Mouse (Mus musculus) midbrain, embryonic 12.5 days (tissue): ENCODE measurements around the gene Crtc2. TPM values are rescaled to one million over a fixed set of nuclear protein-coding genes. Genes with fewer than 3 reads are reported as not detected.

ENCODE experiments used
- ATAC-seq: fragments of 200-750 bp; cut with Nextera tagmentation; 2 replicates; pipeline ENCODE4 v1.8.0; 2017; ENCODE audit warnings: low read depth, moderate TSS enrichment, moderate library complexity; ENCODE audit not compliant: low FRiP score
- H3K27ac ChIP-seq: fragments of 300-500 bp; sonication (generic); replicated peaks from 2 replicates; pipeline ENCODE4 v1.5.1; 2016; ENCODE audit warnings: mild to moderate bottlenecking
- H3K27me3 ChIP-seq: fragments of 300-500 bp; sonication (generic); 2 replicates; pipeline ENCODE4 v1.6.1; 2016; ENCODE audit warnings: mild to moderate bottlenecking
- H3K36me3 ChIP-seq: fragments of 300-500 bp; sonication (generic); 2 replicates; pipeline ENCODE4 v1.6.1; 2016
- H3K4me1 ChIP-seq: fragments of 300-500 bp; sonication (generic); 2 replicates; pipeline ENCODE4 v1.6.1; 2016
- H3K4me2 ChIP-seq: fragments of 300-500 bp; sonication (generic); replicated peaks from 2 replicates; pipeline ENCODE4 v1.6.1; 2016; ENCODE audit warnings: mild to moderate bottlenecking, moderate library complexity
- H3K4me3 ChIP-seq: fragments of 300-500 bp; sonication (generic); 2 replicates; pipeline ENCODE4 v1.5.1; 2016; ENCODE audit warnings: mild to moderate bottlenecking
- H3K9ac ChIP-seq: fragments of 300-500 bp; sonication (generic); replicated peaks from 2 replicates; pipeline ENCODE4 v1.6.1; 2016; ENCODE audit warnings: mild to moderate bottlenecking, moderate library complexity
- H3K9me3 ChIP-seq: fragments of 300-500 bp; sonication (generic); 2 replicates; pipeline ENCODE4 v1.6.1; 2016; ENCODE audit warnings: mild to moderate bottlenecking
- WGBS: fragments of 180-500 bp; shearing (Covaris S2); methylation state at CpG from one replicate; pipeline ENCODE4 v1.1.7; 2016; 5-methylcytosine and 5-hydroxymethylcytosine counted together
- polyA plus RNA-seq: library from polyadenylated mRNA; unstranded; fragments of >200 nt; fragmentation: Nextera tagmentation; extraction: Ambion mirVana; gene quantifications from 2 replicates; pipeline ENCODE4 v1.2.1, GENCODE M21; 2016

Gene Crtc2
- polyA plus RNA-seq, 1 experiment from 2014 or later, result 21.5 TPM

DNA sequence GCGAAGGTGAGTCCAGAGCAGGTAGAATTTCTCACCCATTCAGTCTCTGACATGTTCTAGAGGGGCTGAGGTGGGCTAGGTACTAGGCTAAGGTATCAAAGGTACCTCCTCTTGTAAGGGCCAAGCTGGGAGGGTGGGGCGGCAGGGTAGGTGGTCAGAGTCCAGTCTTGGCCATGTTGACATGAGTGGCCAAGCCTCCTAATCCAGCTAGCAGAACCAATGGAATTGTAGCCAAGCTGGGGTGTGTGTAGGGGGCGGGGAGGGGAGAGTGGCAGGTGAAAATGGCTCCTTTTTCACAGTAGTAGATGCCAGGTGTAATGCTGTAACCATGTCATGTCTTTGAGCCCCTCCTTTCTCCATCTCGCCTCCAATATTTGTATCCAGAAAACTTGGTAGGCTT is 4.6 kb downstream of the Crtc2 start:
- ATAC-seq, result no peak

DNA sequence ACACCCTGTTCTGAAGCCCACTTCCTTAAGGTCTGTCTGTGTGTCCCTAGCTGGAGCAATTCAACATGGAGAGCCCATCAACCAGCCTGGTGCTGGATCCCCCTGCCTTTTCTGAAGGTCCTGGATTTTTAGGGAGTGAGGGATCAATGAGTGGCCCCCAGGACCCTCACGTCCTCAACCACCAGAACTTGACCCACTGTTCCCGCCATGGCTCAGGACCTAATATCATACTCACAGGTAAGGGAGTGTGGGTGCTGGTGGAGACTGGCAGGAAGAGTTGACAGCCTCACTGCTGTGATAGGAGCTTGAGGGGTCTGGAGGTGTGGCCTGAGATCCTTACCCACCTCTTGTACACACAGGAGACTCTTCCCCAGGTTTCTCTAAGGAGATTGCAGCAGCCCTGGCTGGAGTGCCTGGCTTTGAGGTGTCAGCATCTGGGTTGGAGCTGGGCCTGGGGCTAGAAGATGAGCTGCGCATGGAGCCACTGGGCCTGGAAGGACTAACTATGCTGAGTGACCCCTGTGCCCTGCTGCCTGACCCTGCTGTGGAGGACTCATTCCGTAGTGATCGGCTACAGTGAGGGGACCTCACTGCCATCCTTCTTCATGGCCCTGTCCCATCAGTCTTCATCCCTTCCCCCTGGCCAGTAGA is 9.3 kb downstream of the Crtc2 start:
- Histone ChIP-seq H3K36me3 (peaks cover 60% of the 10 kb centered on the region), H3K9ac (0 out of 2 replicates have a peak overlapping the region, but pooled peaks have one; percentile 5), H3K27ac (no peak overlapping the region), H3K4me3 (no peak overlapping the region), H3K4me2 (no peak overlapping the region), H3K4me1 (peaks cover 14% of the 10 kb centered on the region), H3K27me3 (no peaks in the 10 kb centered on the region), H3K9me3 (no peaks in the 10 kb centered on the region)
- ATAC-seq, result no peak
- 93% methylated on average over 5 of the region's 5 CpGs for WGBS

More for the DNA sequence above, 4.6 kb downstream of the Crtc2 start:
- Histone ChIP-seq H3K4me1 (peaks cover 13% of the 10 kb centered on the region), H3K4me3 (no peak overlapping the region), H3K4me2 (no peak overlapping the region), H3K9me3 (no peaks in the 10 kb centered on the region), H3K27ac (no peak overlapping the region), H3K27me3 (no peaks in the 10 kb centered on the region), H3K36me3 (peaks cover 64% of the 10 kb centered on the region), H3K9ac (no peak overlapping the region)
- WGBS, result 89% methylated on average over 4 of the region's 4 CpGs

DNA sequence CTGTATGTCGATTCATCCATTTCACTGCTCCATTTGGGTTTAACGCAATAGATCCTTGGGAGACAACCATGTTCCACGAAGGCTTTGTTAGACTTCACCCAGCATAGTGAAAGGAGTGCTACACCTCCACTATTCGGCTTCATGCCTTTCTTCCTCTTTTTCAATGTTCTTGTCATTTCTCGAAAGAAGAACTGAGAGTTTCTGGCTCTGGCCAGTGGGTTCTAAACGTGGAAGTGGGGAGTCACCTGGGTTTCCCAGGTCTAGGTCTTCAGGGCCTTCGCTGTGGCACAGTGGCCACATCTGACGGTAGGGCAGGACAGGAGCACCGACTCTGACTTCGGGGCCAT is 10.7 kb downstream of the Crtc2 start:
- H3K9ac ChIP-seq, result peak overlapping the region; percentile 92; the same call in 1 of the 2 replicates
- no peaks in the 10 kb centered on the region for H3K27me3 ChIP-seq
- 34% methylated on average over 10 of the region's 10 CpGs for WGBS
- no peaks in the 10 kb centered on the region for H3K9me3 ChIP-seq
- no peak for ATAC-seq
- peak overlapping the region; percentile 94 for H3K27ac ChIP-seq
- H3K4me1 ChIP-seq, result peaks cover 14% of the 10 kb centered on the region
- H3K4me3 ChIP-seq, result peak overlapping the region; percentile 96
- H3K4me2 ChIP-seq, result peak overlapping the region; percentile 92
- H3K36me3 ChIP-seq, result peaks cover 47% of the 10 kb centered on the region

DNA sequence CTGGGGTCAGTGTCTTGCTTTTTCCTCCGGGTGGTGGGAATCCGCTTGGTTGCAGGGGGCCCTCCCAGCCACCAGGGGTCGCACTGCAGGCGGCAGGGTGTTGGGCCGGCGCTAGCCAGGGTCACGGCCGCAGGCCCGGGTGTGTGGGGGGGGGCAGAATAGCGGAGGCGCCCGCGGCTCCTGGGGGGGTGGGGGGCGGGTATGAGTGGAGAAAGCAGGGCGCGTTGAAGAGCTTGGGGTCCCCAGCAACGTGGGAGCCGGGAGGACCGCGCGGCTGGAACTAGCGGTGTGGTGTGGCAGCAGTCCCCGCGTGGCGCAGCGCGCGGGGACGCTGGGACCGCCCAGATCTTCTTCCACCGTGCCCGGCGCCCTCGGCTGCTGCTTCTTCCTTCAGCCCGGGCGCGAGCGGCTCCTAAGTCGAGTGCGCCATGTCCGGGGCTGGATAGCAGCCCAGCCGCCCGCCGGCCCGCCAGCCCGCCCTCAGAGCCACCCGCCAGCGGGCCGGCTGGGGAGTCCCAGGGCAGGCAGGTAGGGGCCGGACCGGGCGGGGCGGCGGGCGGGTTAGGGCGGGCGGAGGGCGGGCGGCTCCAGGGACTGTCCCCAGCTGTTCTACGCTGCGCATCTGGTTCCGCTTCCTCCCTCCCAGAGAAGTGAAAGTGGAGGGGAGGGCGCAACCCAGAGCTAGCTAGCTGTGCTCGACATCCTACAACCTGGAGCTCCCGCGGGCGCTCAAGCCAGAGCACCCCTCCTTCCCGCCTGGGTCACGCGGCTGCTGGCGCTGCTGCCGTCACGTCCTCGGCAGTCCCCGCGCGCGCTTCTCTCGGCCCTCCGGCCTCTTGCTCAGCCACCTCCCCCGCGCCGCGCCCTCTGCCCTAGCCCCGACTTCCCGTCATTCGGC is 11.3 kb downstream of the Crtc2 start, which contains the start of gene Dennd4b:
Gene Dennd4b, plus strand, starts transcription at position 152 of the 898 bp plus-strand sequence.
- H3K36me3 ChIP-seq, result peaks cover 41% of the 10 kb centered on the region
- H3K9me3 ChIP-seq, result no peaks in the 10 kb centered on the region
- H3K9ac ChIP-seq, result peak within 1 kb of the TSS; percentile 92
- under 1% methylated on average over 83 of the region's 87 CpGs for WGBS
- H3K27me3 ChIP-seq, result no peaks in the 10 kb centered on the region
- ATAC-seq, result peak; percentile 80
- peak within 1 kb of the TSS; percentile 94 for H3K27ac ChIP-seq
- peaks cover 14% of the 10 kb centered on the region for H3K4me1 ChIP-seq
- H3K4me3 ChIP-seq, result peak within 1 kb of the TSS; percentile 96
- peak within 1 kb of the TSS; percentile 92 for H3K4me2 ChIP-seq

DNA sequence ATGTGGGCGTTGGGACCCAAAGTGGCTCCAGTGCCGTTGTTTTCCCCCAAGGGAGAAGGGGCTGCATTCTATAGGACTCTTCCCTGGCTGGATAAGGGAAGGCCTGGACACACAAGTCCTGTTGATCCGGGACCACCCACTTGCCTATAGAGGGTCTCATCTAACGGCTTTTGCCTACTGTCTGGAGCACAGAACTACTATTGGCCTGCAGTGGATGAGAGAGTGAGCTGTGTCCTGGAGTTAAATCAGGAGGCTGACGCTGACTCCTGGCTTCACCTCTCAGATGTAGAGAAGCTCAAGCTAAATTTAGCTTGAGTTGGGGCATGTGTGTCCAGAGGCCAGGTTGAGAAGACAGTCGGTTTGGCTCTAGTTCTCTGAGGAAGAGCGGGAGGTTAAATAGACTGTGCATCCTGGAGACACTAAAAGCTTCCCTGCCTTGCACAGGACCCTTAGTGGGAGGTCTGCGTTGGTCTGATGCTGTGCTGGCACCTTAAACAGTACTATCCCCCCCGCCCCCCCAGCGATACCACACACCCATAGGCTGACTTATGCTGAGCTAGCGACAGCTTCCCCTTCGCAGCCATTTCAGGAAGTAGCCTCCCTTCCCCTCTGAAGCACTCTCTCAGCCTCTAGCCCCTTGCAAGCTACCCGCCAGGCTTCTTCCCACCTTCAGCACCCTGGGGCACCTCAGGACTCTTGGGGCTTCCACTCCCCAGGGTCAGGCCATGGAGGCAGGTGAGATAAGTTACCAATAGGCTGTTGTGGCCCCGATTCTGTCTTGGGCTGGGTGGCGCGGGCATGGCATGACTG is 12.2 kb downstream of the Crtc2 start:
- 26% methylated on average over 16 of the region's 16 CpGs for WGBS
- Histone ChIP-seq H3K4me1 (peaks cover 14% of the 10 kb centered on the region), H3K4me3 (peak overlapping the region; percentile 96), H3K4me2 (peak overlapping the region; percentile 92), H3K36me3 (peaks cover 41% of the 10 kb centered on the region), H3K9ac (peak overlapping the region; percentile 92), H3K27ac (peak overlapping the region; percentile 94), H3K27me3 (no peaks in the 10 kb centered on the region), H3K9me3 (no peaks in the 10 kb centered on the region)
- ATAC-seq, result peak; percentile 47

DNA sequence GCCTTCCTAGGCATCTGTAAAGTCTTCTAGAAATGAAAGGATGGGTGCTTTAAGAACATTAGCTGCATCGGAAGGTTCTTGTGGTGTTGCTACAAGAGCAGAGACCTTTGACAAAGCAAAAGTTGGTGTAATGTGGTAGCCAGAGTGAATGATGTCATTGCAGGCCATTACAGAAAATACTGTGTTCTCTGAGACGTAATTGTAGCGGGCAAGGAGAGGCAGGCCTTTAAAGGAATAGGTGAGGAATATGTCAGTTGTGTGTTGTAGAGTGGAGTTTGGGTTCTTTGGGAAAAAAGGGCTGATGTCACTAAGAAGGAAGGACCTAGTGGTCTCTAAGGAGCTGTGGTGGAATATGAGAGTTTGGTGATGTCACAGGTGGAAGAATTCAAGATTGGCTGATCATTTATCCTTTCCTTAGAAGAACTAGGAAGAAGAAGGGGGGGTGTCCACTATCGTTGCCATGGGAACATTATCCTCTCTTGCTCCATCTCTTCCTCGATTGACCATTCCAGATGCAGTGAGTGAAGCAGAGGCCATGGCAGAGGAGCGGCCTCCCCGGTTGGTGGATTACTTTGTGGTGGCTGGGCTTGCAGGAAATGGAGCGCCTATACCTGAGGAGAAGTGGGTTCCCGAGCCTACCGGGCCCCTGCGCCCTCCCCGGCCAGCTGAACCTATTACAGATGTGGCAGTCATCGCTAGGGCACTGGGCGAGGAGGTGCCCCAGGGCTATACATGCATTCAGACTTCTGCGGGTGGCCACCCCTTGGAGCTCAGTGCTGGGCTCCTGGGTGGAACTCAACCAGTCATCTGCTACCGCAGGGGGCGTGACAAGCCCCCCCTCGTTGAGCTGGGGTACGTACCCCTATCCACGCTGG is 13.2 kb downstream of the Crtc2 start:
- Histone ChIP-seq H3K27ac (no peak overlapping the region), H3K4me1 (peaks cover 14% of the 10 kb centered on the region), H3K27me3 (no peaks in the 10 kb centered on the region), H3K4me2 (peak overlapping the region; percentile 92; the same call in 1 of the 2 replicates), H3K4me3 (no peak overlapping the region), H3K9ac (no peak overlapping the region; the same call in 1 of the 2 replicates), H3K9me3 (no peaks in the 10 kb centered on the region), H3K36me3 (peaks cover 34% of the 10 kb centered on the region)
- ATAC-seq, result no peak
- WGBS, result 87% methylated on average over 20 of the region's 20 CpGs

DNA sequence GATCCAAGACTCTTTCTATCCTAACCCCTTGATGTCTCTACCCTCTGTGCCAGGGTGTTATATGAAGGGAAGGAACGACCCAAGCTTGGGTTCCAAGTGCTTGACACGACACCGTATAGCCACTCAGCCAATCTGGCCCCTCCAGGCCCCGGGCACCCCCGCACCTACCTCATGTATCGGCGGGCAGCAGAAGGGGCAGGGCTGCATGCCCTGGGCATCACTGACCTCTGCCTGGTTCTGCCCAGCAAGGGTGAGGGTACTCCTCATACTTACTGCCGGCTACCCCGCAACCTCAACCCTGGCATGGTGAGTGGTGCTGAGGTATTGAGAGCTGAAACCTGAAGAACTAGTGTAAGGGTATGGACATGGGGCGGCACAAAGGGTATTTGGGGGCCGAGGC is 14.2 kb downstream of the Crtc2 start:
- ATAC-seq, result no peak
- Histone ChIP-seq H3K9me3 (no peaks in the 10 kb centered on the region), H3K4me1 (peaks cover 14% of the 10 kb centered on the region), H3K36me3 (peaks cover 34% of the 10 kb centered on the region), H3K4me3 (no peak overlapping the region), H3K27me3 (no peaks in the 10 kb centered on the region), H3K4me2 (no peak overlapping the region), H3K9ac (no peak overlapping the region), H3K27ac (no peak overlapping the region)
- 96% methylated on average over 11 of the region's 11 CpGs for WGBS

DNA sequence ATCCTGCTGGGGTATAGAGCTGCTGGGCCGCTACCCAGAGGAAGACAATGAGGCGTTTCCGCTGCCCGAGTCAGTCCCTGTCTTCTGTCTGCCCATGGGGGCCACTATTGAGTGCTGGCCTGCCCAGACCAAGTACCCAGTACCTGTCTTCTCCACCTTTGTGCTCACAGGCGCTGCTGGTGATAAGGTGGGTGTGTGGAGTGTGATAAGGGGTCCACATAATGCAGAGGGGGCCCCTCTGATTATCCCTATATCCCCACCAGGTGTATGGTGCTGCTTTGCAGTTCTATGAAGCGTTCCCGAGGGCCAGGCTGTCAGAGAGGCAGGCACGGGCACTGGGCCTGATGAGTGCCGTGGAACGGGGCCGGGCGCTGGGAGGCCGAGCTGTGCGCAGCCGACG is 15.0 kb downstream of the Crtc2 start:
- no peaks in the 10 kb centered on the region for H3K9me3 ChIP-seq
- WGBS, result 89% methylated on average over 16 of the region's 16 CpGs
- H3K4me3 ChIP-seq, result no peak overlapping the region
- H3K36me3 ChIP-seq, result peaks cover 34% of the 10 kb centered on the region
- H3K27me3 ChIP-seq, result no peaks in the 10 kb centered on the region
- H3K4me2 ChIP-seq, result no peak overlapping the region
- H3K4me1 ChIP-seq, result peaks cover 14% of the 10 kb centered on the region
- ATAC-seq, result no peak
- no peak overlapping the region for H3K9ac ChIP-seq
- H3K27ac ChIP-seq, result no peak overlapping the region

DNA sequence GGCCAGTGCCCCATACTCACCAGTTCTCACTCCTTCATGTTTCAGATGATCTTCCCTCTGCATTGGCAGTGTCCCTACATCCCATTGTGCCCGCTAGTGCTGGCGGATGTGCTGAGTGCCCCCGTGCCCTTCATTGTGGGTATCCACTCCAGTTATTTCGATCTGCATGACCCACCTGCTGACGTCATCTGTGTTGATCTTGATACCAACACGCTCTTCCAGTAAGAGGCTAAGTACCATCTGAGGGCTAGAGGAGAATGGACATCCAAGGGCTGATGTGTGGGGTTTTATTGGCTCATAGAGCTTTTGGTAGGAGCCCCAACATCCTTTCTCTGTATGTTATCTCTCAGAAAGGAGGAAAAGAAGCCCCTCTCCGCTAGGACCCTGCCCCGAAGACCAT is 16.8 kb downstream of the Crtc2 start:
- Histone ChIP-seq H3K9ac (no peak overlapping the region), H3K27me3 (no peaks in the 10 kb centered on the region), H3K4me1 (peaks cover 10% of the 10 kb centered on the region), H3K4me3 (no peak overlapping the region), H3K27ac (no peak overlapping the region), H3K9me3 (no peaks in the 10 kb centered on the region), H3K36me3 (peaks cover 43% of the 10 kb centered on the region), H3K4me2 (no peak overlapping the region)
- 91% methylated on average over 8 of the region's 8 CpGs for WGBS
- no peak for ATAC-seq

DNA sequence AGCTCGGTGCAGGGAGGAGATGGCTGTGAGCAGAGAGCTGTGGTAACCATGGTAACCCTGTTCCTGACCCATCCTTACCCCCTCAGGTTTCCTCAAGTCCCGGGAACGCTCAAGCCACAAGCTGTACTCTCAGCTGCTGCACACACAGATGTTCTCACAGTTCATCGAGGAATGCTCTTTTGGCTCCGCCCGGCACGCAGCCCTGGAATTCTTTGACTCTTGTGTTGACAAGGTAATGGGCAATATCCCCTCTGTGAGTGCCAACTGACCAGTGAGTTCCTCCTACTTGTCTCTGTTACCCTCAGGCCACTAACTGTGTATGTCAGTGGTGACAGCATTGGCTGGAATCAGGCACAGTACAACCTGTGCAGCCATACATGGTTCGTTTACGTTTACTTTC is 18.2 kb downstream of the Crtc2 start:
- H3K4me1 ChIP-seq, result no peaks in the 10 kb centered on the region
- H3K9me3 ChIP-seq, result no peaks in the 10 kb centered on the region
- 75% methylated on average over 9 of the region's 9 CpGs for WGBS
- H3K27me3 ChIP-seq, result no peaks in the 10 kb centered on the region
- no peak overlapping the region for H3K27ac ChIP-seq
- no peak overlapping the region for H3K9ac ChIP-seq
- H3K36me3 ChIP-seq, result peaks cover 51% of the 10 kb centered on the region
- no peak overlapping the region for H3K4me2 ChIP-seq
- H3K4me3 ChIP-seq, result no peak overlapping the region
- ATAC-seq, result no peak

DNA sequence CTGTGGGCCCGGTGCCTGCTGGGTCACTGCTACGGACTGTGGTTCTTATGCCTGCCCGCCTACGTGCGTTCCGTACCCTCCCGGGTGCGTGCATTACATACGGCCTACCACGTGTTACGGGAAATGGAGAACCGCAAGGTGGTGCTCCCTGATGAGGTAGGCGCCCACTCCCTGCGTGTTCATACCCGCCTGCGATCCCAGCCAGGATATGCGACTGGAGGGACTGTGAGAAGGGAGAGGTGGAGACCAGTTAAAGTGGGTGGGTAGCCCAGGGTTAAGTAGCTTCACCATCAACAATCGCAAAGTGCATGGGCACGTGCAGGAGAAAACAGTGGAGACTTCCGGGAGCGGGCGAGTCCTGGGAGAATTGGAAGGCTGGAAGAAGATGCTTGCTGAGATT is 19.9 kb downstream of the Crtc2 start:
- no peak overlapping the region for H3K4me3 ChIP-seq
- no peak overlapping the region for H3K9ac ChIP-seq
- H3K4me1 ChIP-seq, result no peaks in the 10 kb centered on the region
- no peak overlapping the region; the same call in 1 of the 2 replicates for H3K27ac ChIP-seq
- no peaks in the 10 kb centered on the region for H3K27me3 ChIP-seq
- H3K4me2 ChIP-seq, result no peak overlapping the region
- H3K9me3 ChIP-seq, result no peaks in the 10 kb centered on the region
- peaks cover 67% of the 10 kb centered on the region for H3K36me3 ChIP-seq
- no peak for ATAC-seq
- 92% methylated on average over 22 of the region's 22 CpGs for WGBS
